Mouse (Mus musculus) WW6 (cell line): Measurements from ENCODE around the gene Vps37c.

Experiments
- DNase-seq: peaks from one replicate; pipeline ENCODE4 v3.0.0-alpha.2; 2013; ENCODE audit warnings: low read depth, low spot score

Vps37c gene

GRCm38 (mm10) chr19:10740641-10741440 lies 52.3 kb downstream of the Vps37c start:
- no peak for DNase-seq

- no peak for DNase-seq
Measured at GRCm38 (mm10) chr19:10742145-10742544, 53.6 kb downstream of the Vps37c start.

- no peak for DNase-seq
Measured at GRCm38 (mm10) chr19:10742565-10742964, 54.0 kb downstream of the Vps37c start.

GRCm38 (mm10) chr19:10747182-10747581 lies 58.6 kb downstream of the Vps37c start:
- no peak for DNase-seq

- no peak for DNase-seq
Measured at GRCm38 (mm10) chr19:10747718-10748117, 59.2 kb downstream of the Vps37c start.

- no peak for DNase-seq
Measured at GRCm38 (mm10) chr19:10748401-10749102, 60.0 kb downstream of the Vps37c start.

GRCm38 (mm10) chr19:10749295-10749694 lies 60.8 kb downstream of the Vps37c start:
- DNase-seq = no peak

GRCm38 (mm10) chr19:10750161-10750560 lies 61.6 kb downstream of the Vps37c start:
- DNase-seq = no peak

GRCm38 (mm10) chr19:10751607-10752006 lies 63.1 kb downstream of the Vps37c start:
- no peak for DNase-seq

GRCm38 (mm10) chr19:10752106-10752505 lies 63.6 kb downstream of the Vps37c start:
- no peak for DNase-seq

GRCm38 (mm10) chr19:10752646-10753045 lies 64.1 kb downstream of the Vps37c start:
- DNase-seq = no peak

- no peak for DNase-seq
Measured at GRCm38 (mm10) chr19:10757125-10757524, 68.6 kb downstream of the Vps37c start.

GRCm38 (mm10) chr19:10757526-10757925 lies 69.0 kb downstream of the Vps37c start:
- DNase-seq = no peak

- DNase-seq = no peak
Measured at GRCm38 (mm10) chr19:10758708-10759107, 70.2 kb downstream of the Vps37c start.

- DNase-seq = no peak
Measured at GRCm38 (mm10) chr19:10759525-10759924, 71.0 kb downstream of the Vps37c start.

- DNase-seq = no peak
Measured at GRCm38 (mm10) chr19:10759983-10760831, 71.7 kb downstream of the Vps37c start.

- DNase-seq = no peak
Measured at GRCm38 (mm10) chr19:10761794-10762415, 73.4 kb downstream of the Vps37c start.

GRCm38 (mm10) chr19:10762468-10762867 lies 73.9 kb downstream of the Vps37c start:
- no peak for DNase-seq

GRCm38 (mm10) chr19:10763381-10764031 lies 75.0 kb downstream of the Vps37c start:
- DNase-seq = no peak
